Mouse (Mus musculus) pancreas, adult 10 weeks (tissue): ENCODE data around the gene Defb38. TPM values are rescaled to one million over a fixed set of nuclear protein-coding genes. Genes with fewer than 3 reads are reported as not detected.

Experiments
- polyA plus RNA-seq: library from polyadenylated mRNA; stranded (reverse); fragments of 350-450 nt; fragmentation: Illumina TruSeq; extraction: RNeasy Lipid Tissue Mini Kit (QIAGEN cat#74804); gene quantifications from one replicate; pipeline ENCODE4 v1.2.3, GENCODE M21; 2015; ENCODE audit warnings: low read depth, low replicate concordance; ENCODE audit not compliant: insufficient read depth

Gene Defb38
- polyA plus RNA-seq: not detected

DNA sequence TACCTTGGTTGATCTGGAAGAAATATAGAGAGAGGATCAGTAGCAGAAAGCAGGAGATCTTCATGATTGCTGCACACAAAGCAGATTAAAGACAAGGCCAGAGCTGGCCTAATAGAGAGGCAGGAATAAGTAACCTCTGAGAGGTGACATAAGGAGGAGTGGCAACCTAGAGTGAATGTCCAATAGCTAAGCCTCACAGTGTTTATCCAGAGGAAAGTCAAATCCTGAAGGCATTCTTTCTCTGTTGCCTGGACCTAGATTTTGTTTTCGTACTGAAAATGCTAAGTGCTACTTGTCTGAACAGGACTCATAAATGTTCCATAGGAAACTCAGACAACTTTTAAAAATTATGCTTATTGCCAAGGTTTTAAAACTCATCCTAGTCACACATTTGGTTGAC lies at the start of gene Defb38:
Defb38 (minus strand) TSS at position 101 of the 400 bp plus-strand sequence.

DNA sequence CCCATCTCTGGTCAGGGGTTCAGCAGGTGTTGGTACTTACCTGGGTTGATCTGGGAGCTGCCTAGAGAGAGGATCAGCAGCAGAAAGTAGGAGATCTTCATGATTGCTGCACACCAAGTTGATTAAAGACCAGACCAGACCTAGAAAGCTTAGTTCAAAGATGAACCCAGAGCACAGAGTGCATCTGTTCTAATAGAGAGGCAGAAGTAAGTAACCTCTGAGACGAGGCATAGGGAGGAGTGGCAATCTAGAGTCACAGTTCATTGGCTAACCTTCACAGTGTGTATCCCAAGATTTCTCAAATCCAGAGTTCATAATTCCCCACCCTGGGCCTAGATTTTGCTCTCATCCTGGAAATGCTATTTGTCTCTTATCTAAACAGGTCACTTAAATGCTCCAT lies 38.3 kb upstream of the Defb38 start, which contains the start of gene Defb39:
Defb39 (minus strand) TSS at position 101 of the 400 bp plus-strand sequence.

Other genes starting within 250 kb of the Defb38 start
- not detected for gene Defb40, start 48.3 kb downstream of the Defb38 start, polyA plus RNA-seq
- not detected for gene Defb37, start 35.5 kb downstream of the Defb38 start, polyA plus RNA-seq
- not detected for gene Defb39, start 38.2 kb upstream of the Defb38 start, polyA plus RNA-seq
- gene Defb12, start 88.3 kb upstream of the Defb38 start, polyA plus RNA-seq: not detected
- gene Defb34, start 97.2 kb upstream of the Defb38 start, polyA plus RNA-seq: not detected
- gene Gm45826, start 114.2 kb upstream of the Defb38 start, polyA plus RNA-seq: not detected
- not detected for gene Defb14, start 167.8 kb upstream of the Defb38 start, polyA plus RNA-seq
- not detected for gene Defb4, start 172.1 kb upstream of the Defb38 start, polyA plus RNA-seq
- gene Defb6, start 198.9 kb upstream of the Defb38 start, polyA plus RNA-seq: not detected
- not detected for gene Defb46, start 213.3 kb upstream of the Defb38 start, polyA plus RNA-seq
- gene Defb5, start 221.0 kb upstream of the Defb38 start, polyA plus RNA-seq: not detected